Comparison of ENCODE assay signal across 9 mouse cellular contexts in genomic region chr13:65277994-65278382, GRCm38 (mm10). TPM values are rescaled to one million over a fixed set of nuclear protein-coding genes. Genes with fewer than 3 reads are reported as not detected.
A peak's percentile ranks its signal among the peaks of the same experiment; 100 is the strongest.
DNase-seq lines count a peak whose midpoint lies in the region; ATAC-seq and TF ChIP-seq lines count a peak whose summit lies in the region.
"Had no signal": no experiment of that assay in that cellular context is flagged by ENCODE, and none has a peak within 500 bp of the region (broad histone marks: within the 10 kb centered on the region; RNA-seq: fewer than 3 reads in every experiment).

No protein-coding gene starts in this region.

- peaks cover 5% of the 10 kb centered on the region; the same call in 1 of the 2 replicates for H3K4me1 ChIP-seq in lung, adult 2 months (ENCODE audit: control insufficient read depth, insufficient read depth, low read length)
- H3K4me1 ChIP-seq in embryonic fibroblast, embryonic 13.5 days (ENCODE audit: control insufficient read depth, insufficient read depth, low read length), result no peaks in the 10 kb centered on the region
- H3K4me1 ChIP-seq in limb, embryonic 12.5 days (replicated peaks), result no peaks in the 10 kb centered on the region
- peaks cover 4% of the 10 kb centered on the region; the same call in 1 of the 2 replicates for H3K4me1 ChIP-seq in neural tube, embryonic 14.5 days (ENCODE audit: control insufficient read depth, insufficient read depth, low read length)

- H3K4me3 ChIP-seq in lung, adult 2 months (replicated peaks; ENCODE audit: extremely low read depth, low read depth, low read length), result peak overlapping the region; percentile 87
- H3K4me3 ChIP-seq in embryonic fibroblast, embryonic 13.5 days (ENCODE audit: insufficient read depth, low read length), result peak overlapping the region; percentile 88
- H3K4me3 ChIP-seq in limb, embryonic 12.5 days (replicated peaks), result peak overlapping the region; percentile 63
- peak overlapping the region; percentile 50 for H3K4me3 ChIP-seq in neural tube, embryonic 14.5 days (ENCODE audit: low read depth, low read length)

- H3K9me3 ChIP-seq in limb, embryonic 12.5 days, result peaks cover 48% of the 10 kb centered on the region
- peaks cover 6% of the 10 kb centered on the region; the same call in 1 of the 2 replicates for H3K9me3 ChIP-seq in neural tube, embryonic 14.5 days (ENCODE audit: control insufficient read depth, low read length)

- DNase-seq in lung, adult 2 months, result no peak
- DNase-seq in lung, postnatal 10 days, result no peak
- no peak for DNase-seq in gastrocnemius, postnatal 25 days
- no peak for DNase-seq in adipocyte (ENCODE audit: low spot score)
- DNase-seq in c-Kit-positive CD71-positive TER-119-positive erythroid progenitor cells, embryonic 14.5 days (ENCODE audit: low spot score), result no peak

- no peak for TF ChIP-seq POLR2A in lung, adult 2 months (IDR thresholded peaks at IDR 0.05; ENCODE audit: borderline replicate concordance, extremely low read depth, low read depth, low read length)
- TF ChIP-seq POLR2A in embryonic fibroblast, embryonic 13.5 days (IDR thresholded peaks at IDR 0.05; ENCODE audit: low read depth, low read length), result no peak; the same call in 1 of the 2 replicates

- no peaks in the 10 kb centered on the region for H3K27me3 ChIP-seq in limb, embryonic 12.5 days
- no peaks in the 10 kb centered on the region for H3K27me3 ChIP-seq in neural tube, embryonic 14.5 days (ENCODE audit: control insufficient read depth, insufficient read depth, low read length)

- H3K36me3 ChIP-seq in limb, embryonic 12.5 days, result peaks cover 49% of the 10 kb centered on the region
- H3K36me3 ChIP-seq in neural tube, embryonic 14.5 days (ENCODE audit: control insufficient read depth, insufficient read depth, low read length), result no peaks in the 10 kb centered on the region

- peak; percentile 57; the same call in 1 of the 2 replicates for ATAC-seq in limb, embryonic 12.5 days (ENCODE audit: insufficient number of reproducible peaks, insufficient read depth, low FRiP score, low TSS enrichment, low read depth)
- ATAC-seq in neural tube, embryonic 14.5 days (ENCODE audit: low read depth), result peak; percentile 52

- H3K4me2 ChIP-seq in limb, embryonic 12.5 days, result peak overlapping the region; percentile 57
- H3K4me2 ChIP-seq in neural tube, embryonic 14.5 days (ENCODE audit: low read depth, low read length), result peak overlapping the region; percentile 58

- WGBS in lung, adult 2 months, result 5% methylated on average over 9 of the region's 9 CpGs
- 14% methylated on average over 9 of the region's 9 CpGs for whole genome bisulfite sequencing in limb, embryonic 12.5 days
- 14% methylated on average over 9 of the region's 9 CpGs for WGBS in neural tube, embryonic 14.5 days

- TF ChIP-seq CTCF in lung, adult 2 months (IDR thresholded peaks at IDR 0.05; ENCODE audit: insufficient read depth, low read length), result no peak
- TF ChIP-seq CTCF in embryonic fibroblast, embryonic 13.5 days (IDR thresholded peaks at IDR 0.05; ENCODE audit: borderline replicate concordance, insufficient read depth, low read length), result no peak

- peak overlapping the region; percentile 71 for H3K9ac ChIP-seq in limb, embryonic 12.5 days (replicated peaks)
- H3K9ac ChIP-seq in neural tube, embryonic 14.5 days (replicated peaks; ENCODE audit: low read depth, low read length), result peak overlapping the region; percentile 63

- H3K27ac ChIP-seq in embryonic fibroblast, embryonic 13.5 days (ENCODE audit: insufficient read depth, low read length), result peak overlapping the region; percentile 85
- peak overlapping the region; percentile 84 for H3K27ac ChIP-seq in limb, embryonic 12.5 days
- peak overlapping the region; percentile 86 for H3K27ac ChIP-seq in neural tube, embryonic 14.5 days (ENCODE audit: low read depth, low read length)

RNA-seq across cellular contexts. Expression of gene Zfp369, which starts 0.6 kb away (rescaled TPM):
- polyA plus RNA-seq in lung, adult 2 months (2012; rRNA removed), result 13.3 and 16.7 TPM in 2 replicates
- 23.8 and 26.9 TPM in 2 replicates for polyA plus RNA-seq in embryonic fibroblast, embryonic 13.5 days (2011; ENCODE audit: insufficient read length, low read depth, missing spikeins)
- polyA plus RNA-seq in limb, embryonic 12.5 days (2016; fragmentation: Nextera tagmentation; extraction: Ambion mirVana), result 19.4 and 20.5 TPM in 2 replicates
- 26.2 and 29.6 TPM in 2 replicates for polyA plus RNA-seq in neural tube, embryonic 14.5 days (2014; fragmentation: Nextera tagmentation; extraction: Ambion mirVana)
- 10 to 100 TPM in 1 of 2 experiments, 1 to 10 TPM in 1; 8.4 to 10.6 TPM for total RNA-seq in gastrocnemius, postnatal 25 days (2021)

RNA-seq across cellular contexts. Expression of gene Gm10775, which starts 18.6 kb away (rescaled TPM):
- not detected in 2 replicates for polyA plus RNA-seq in lung, adult 2 months (2012; rRNA removed)
- polyA plus RNA-seq in embryonic fibroblast, embryonic 13.5 days (2011; ENCODE audit: insufficient read length, low read depth, missing spikeins), result not detected in 2 replicates
- not detected in 2 replicates for polyA plus RNA-seq in limb, embryonic 12.5 days (2016; fragmentation: Nextera tagmentation; extraction: Ambion mirVana)
- polyA plus RNA-seq in neural tube, embryonic 14.5 days (2014; fragmentation: Nextera tagmentation; extraction: Ambion mirVana), result 0.52 and 0.56 TPM in 2 replicates
- not detected for total RNA-seq in gastrocnemius, postnatal 25 days (2021)
- total RNA-seq: neutrophil, adult 5-6 weeks had no signal
